Mouse (Mus musculus) stomach, embryonic 15.5 days (tissue): ENCODE measurements at regions not wholly inside any gene's neighbourhood (a gene's known extent, or its start where the extent isn't known, plus 50 kb on each side); places are given as distances from the start of the nearest gene placed in this dataset.
"Not testable (repeated sequence)": the region's sequence is repeated elsewhere in the genome, so short reads cannot be mapped to it uniquely, and the experiment has no call there.

ENCODE experiments used
- ATAC-seq: fragments of 200-750 bp; cut with Nextera tagmentation; 2 replicates; pipeline ENCODE4 v1.8.0; 2017; ENCODE audit warnings: low read depth, moderate number of reproducible peaks, moderate TSS enrichment; ENCODE audit not compliant: insufficient read depth, low FRiP score
- H3K27ac ChIP-seq: fragments of 300-500 bp; sonication (generic); 2 replicates; pipeline ENCODE4 v1.5.1; 2015; ENCODE audit warnings: mild to moderate bottlenecking, inconsistent platforms
- H3K27me3 ChIP-seq: fragments of 300-500 bp; sonication (generic); replicated peaks from 2 replicates; pipeline ENCODE4 v1.6.1; 2015; ENCODE audit warnings: inconsistent platforms
- H3K36me3 ChIP-seq: fragments of 300-500 bp; sonication (generic); 2 replicates; pipeline ENCODE4 v1.6.1; 2015; ENCODE audit warnings: inconsistent platforms
- H3K4me1 ChIP-seq: fragments of 300-500 bp; sonication (generic); 2 replicates; pipeline ENCODE4 v1.6.1; 2015; ENCODE audit warnings: inconsistent platforms
- H3K4me2 ChIP-seq: fragments of 300-500 bp; sonication (generic); 2 replicates; pipeline ENCODE4 v1.6.1; 2015; ENCODE audit warnings: mild to moderate bottlenecking, inconsistent platforms
- H3K4me3 ChIP-seq: fragments of 300-500 bp; sonication (generic); replicated peaks from 2 replicates; pipeline ENCODE4 v1.5.1; 2015; ENCODE audit warnings: inconsistent platforms
- H3K9ac ChIP-seq: fragments of 300-500 bp; sonication (generic); 2 replicates; pipeline ENCODE4 v1.6.1; 2015; ENCODE audit warnings: inconsistent platforms
- H3K9me3 ChIP-seq: fragments of 300-500 bp; sonication (generic); 2 replicates; pipeline ENCODE4 v1.6.1; 2016; ENCODE audit warnings: inconsistent platforms
- WGBS: fragments of 180-500 bp; shearing (Covaris S2); methylation state at CpG from one replicate; pipeline ENCODE4 v1.1.7; 2015; 5-methylcytosine and 5-hydroxymethylcytosine counted together

DNA sequence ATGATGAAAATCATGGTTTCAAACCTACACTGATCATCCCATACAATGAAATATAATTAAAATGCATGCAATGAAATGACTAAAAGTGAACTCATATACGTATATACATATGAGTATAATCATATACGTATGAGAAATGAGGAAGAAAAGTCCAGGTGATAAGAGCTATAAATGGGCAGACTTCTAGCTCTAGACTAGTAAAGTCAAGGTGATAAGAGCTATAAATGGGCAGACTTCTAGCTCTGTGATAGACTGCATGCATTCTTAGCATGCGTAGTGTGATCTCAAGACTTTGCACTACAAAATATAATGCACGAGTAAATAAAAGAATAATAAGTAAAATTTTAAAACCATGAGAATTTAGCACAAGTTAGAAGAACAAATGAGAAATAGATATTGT lies 606.2 kb upstream of the Gpc5 start:
- H3K4me3 ChIP-seq, result no peak overlapping the region
- H3K36me3 ChIP-seq, result no peaks in the 10 kb centered on the region
- H3K9me3 ChIP-seq, result no peaks in the 10 kb centered on the region
- no peak overlapping the region for H3K27ac ChIP-seq
- H3K4me2 ChIP-seq, result no peak overlapping the region
- no peaks in the 10 kb centered on the region for H3K4me1 ChIP-seq
- no peak overlapping the region for H3K9ac ChIP-seq
- H3K27me3 ChIP-seq, result no peaks in the 10 kb centered on the region
- no peak for ATAC-seq
- WGBS, result 91% methylated on average over 4 of the region's 4 CpGs

DNA sequence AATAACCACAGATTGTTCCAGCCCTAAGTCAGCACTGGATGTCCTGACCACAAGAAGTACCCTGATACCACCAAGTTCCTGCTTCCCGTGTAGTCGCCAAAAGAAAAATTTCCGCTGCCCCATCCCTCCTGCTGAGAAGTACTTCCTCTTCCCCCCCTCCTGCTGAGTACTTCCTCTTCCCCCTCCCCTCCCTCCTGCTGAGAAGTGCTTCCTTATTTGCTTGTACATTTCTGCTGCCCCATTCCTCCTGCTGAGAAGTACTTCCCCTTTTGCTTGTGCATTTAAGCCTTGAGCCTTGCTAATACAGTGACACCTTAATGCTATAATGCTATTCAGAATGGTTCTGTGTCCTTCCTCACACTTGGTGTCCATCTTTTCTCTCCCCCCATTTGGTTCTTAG lies 598.6 kb upstream of the Gpc5 start:
- H3K4me1 ChIP-seq, H3K9ac ChIP-seq, H3K27ac ChIP-seq, H3K36me3 ChIP-seq, ATAC-seq, H3K4me2 ChIP-seq, H3K9me3 ChIP-seq, H3K27me3 ChIP-seq, H3K4me3 ChIP-seq: not testable (repeated sequence)
- WGBS, result 98% methylated on average over 3 of the region's 3 CpGs

DNA sequence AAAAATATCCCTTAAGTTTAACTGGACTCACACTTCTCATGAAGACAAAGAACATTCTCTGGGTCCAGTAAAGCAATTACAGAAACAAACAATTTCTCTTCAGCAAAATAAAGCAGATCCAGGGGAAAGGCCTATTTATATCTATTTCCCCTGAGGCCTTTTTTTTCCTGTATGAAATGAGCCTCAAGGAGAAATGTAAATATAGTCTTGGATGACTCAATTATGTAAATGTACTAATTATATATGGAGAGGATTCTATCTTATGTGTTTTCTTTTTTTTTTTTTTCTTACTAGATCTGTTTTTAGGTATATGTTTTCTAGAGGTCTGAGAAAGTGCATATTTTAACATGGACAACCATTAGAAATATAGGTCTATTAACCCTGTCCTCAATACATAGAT lies 587.0 kb upstream of the Gpc5 start:
- no peaks in the 10 kb centered on the region for H3K9me3 ChIP-seq
- no peak overlapping the region for H3K27ac ChIP-seq
- H3K4me3 ChIP-seq, result no peak overlapping the region
- no peaks in the 10 kb centered on the region for H3K36me3 ChIP-seq
- H3K4me1 ChIP-seq, result no peaks in the 10 kb centered on the region
- no peak overlapping the region for H3K4me2 ChIP-seq
- no peak overlapping the region for H3K9ac ChIP-seq
- no peak for ATAC-seq
- H3K27me3 ChIP-seq, result no peaks in the 10 kb centered on the region

DNA sequence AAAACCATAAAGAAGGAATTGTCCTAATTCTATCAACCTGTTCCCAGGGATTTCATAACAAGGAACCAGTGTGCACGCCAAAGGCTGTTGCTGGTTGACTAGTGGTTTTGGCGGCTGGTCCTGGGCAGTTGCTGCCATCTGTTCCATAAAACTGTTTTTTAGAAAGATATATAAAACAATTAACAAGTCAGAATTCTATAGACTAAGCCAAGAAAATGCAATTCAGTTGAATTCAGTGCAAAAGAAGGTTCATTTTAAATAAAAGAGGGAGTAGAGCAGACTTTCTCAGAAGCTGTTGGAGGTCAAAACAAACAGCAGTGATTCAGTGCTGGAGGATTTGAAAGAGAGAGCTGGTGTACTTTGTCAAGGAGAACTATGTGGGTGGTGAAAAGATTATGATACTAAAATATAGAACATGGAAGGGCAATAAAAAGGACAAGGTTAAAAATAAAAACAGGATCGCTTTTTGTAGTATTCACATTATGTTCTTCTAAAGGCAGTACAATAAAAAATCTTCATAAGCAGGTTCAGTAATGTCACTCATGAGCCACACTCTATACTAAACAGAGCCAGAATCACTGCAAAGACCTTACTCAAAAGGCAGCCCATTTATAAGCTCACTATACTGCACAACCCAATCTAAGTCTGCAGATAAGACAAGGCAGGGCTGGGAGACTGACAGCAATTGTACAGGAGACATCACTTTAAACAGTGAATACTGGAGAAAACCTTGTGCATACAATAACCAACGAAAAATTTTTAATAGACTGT lies 543.9 kb upstream of the Gpc5 start:
- H3K27me3 ChIP-seq, result no peaks in the 10 kb centered on the region
- H3K9ac ChIP-seq, result no peak overlapping the region
- H3K4me1 ChIP-seq, result no peaks in the 10 kb centered on the region
- ATAC-seq, result no peak
- no peaks in the 10 kb centered on the region for H3K36me3 ChIP-seq
- no peak overlapping the region for H3K27ac ChIP-seq
- H3K4me3 ChIP-seq, result no peak overlapping the region
- no peaks in the 10 kb centered on the region for H3K9me3 ChIP-seq
- H3K4me2 ChIP-seq, result no peak overlapping the region
- 72% methylated on average over 4 of the region's 4 CpGs for WGBS

DNA sequence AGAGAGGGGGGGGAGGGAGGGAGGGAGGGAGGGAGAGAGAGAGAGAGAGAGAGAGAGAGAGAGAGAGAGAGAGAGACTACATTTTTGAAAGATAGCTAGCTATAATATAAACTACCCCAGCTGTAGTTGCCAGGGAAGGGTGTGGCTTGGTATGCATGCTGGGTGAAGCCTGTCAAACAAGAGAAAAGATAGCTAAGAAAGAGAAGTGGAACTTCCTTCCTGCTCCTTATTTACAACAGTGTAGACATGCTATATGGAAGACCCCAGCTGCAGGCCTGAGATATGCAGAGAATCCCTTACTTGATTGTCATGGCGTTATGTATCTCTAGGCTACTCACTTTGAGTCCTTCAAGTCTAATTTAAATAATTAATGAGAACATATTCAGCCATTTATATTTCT lies 542.9 kb upstream of the Gpc5 start:
- 79% methylated on average over 1 of the region's 1 CpGs for WGBS
- no peak for ATAC-seq
- H3K36me3 ChIP-seq, result no peaks in the 10 kb centered on the region
- no peak overlapping the region for H3K27ac ChIP-seq
- H3K4me1 ChIP-seq, result no peaks in the 10 kb centered on the region
- no peak overlapping the region for H3K4me2 ChIP-seq
- H3K4me3 ChIP-seq, result no peak overlapping the region
- H3K9ac ChIP-seq, result no peak overlapping the region
- H3K27me3 ChIP-seq, result no peaks in the 10 kb centered on the region
- H3K9me3 ChIP-seq, result no peaks in the 10 kb centered on the region

DNA sequence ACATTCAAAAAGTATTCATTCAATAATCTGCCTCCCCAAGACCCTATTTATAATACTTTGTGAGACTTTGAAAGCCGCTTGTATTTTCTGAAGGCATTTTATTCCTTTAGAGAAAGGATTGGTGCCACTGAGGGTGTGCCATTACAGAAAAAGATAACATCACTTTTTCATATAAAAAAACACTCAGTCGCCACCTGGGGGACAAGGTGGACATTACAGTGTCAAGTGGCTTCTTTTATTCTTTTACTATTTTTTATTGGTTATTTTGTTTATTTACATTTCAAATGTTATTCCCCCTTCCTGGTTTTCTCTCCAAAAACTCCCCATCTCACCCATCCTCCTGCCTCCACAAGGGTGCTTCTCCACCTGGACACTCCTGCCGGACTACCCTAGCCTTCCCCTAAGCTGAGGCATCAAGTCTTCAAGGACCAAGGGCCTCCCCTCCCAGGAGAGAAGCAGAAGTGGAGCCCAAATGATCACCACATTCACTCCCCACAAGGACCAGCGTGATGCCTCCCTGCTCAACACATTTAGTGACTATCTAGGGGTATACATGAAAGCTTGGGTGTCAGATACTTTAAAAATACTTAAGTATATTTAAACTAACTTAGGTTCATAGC lies 525.5 kb upstream of the Gpc5 start:
- Histone ChIP-seq H3K27ac (no peak overlapping the region), H3K9ac (no peak overlapping the region), H3K4me3 (no peak overlapping the region), H3K4me2 (no peak overlapping the region), H3K4me1 (no peaks in the 10 kb centered on the region), H3K36me3 (no peaks in the 10 kb centered on the region), H3K27me3 (no peaks in the 10 kb centered on the region), H3K9me3 (no peaks in the 10 kb centered on the region)
- WGBS, result 52% methylated on average over 4 of the region's 4 CpGs
- ATAC-seq, result no peak

DNA sequence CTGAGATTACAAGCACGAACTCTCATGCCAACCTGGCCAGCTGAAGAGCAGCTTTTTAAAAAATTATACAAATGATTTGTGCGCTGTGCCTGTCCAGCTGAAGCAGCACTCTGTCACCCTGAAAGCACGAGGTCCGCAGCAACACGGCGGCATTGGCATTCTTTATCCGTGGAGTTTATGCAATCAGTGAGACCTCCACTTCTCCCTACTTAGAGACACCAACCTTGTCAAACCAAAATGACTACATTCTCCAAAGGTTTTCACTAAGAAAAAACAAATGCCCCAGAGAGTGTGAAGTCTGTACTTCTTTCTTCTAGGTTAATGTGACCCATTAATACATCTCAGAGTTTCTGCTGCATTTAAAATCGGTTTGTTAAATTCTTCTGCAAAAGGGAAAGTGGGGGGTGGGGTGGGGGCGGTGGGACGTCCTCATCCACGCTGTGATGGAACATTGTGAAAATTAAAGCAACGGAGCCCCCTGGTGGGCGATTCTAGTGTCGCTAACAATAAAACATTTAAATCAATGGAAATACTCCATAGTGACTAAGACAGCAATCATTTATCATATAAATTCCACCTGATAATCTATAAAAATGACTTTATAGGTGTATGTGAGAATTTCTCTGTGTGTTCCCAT lies 524.2 kb upstream of the Gpc5 start:
- Histone ChIP-seq H3K4me1 (no peaks in the 10 kb centered on the region), H3K36me3 (no peaks in the 10 kb centered on the region), H3K27me3 (no peaks in the 10 kb centered on the region), H3K9ac (no peak overlapping the region), H3K9me3 (no peaks in the 10 kb centered on the region), H3K27ac (no peak overlapping the region), H3K4me2 (peak overlapping the region; percentile 35), H3K4me3 (0 out of 2 replicates have a peak overlapping the region, but pooled peaks have one; percentile 12)
- ATAC-seq, result no peak
- 14% methylated on average over 14 of the region's 14 CpGs for WGBS

DNA sequence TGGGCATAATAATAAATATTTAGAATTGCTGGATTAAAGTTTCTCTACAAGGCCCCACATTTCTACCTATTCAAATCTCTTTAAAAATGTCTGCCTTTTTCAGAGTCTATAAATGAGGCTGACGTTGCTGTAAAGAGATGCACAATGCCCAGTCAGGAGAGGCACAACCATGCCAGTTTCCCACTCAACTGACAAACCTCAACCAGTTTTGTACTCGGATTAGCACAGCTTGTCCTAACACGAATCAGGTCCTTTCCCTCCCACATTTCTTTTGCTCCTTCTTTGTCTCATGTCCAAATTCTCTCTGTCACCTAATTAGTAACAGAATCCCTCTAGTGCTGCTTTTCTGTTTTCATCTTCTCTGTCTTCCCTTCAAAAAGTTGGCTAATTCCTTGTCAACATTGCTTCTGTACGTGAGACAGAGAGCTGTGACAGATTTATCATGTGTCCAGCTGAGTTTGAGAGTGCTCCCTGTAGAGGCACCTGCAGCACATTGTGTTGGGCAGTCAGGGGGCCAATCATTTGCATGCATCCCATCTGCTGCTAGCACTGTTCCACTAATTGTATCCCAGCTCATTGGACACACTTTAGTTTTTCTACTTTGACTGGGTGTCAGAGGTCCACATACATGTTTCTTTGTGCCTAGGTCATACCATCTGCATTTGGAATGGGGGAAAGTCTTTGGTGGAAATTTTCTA lies 504.5 kb upstream of the Gpc5 start:
- no peak overlapping the region for H3K4me3 ChIP-seq
- 43% methylated on average over 4 of the region's 4 CpGs for WGBS
- no peak overlapping the region for H3K9ac ChIP-seq
- no peaks in the 10 kb centered on the region for H3K36me3 ChIP-seq
- H3K27ac ChIP-seq, result no peak overlapping the region
- H3K27me3 ChIP-seq, result no peaks in the 10 kb centered on the region
- no peak overlapping the region for H3K4me2 ChIP-seq
- H3K4me1 ChIP-seq, result no peaks in the 10 kb centered on the region
- no peak for ATAC-seq
- no peaks in the 10 kb centered on the region for H3K9me3 ChIP-seq

DNA sequence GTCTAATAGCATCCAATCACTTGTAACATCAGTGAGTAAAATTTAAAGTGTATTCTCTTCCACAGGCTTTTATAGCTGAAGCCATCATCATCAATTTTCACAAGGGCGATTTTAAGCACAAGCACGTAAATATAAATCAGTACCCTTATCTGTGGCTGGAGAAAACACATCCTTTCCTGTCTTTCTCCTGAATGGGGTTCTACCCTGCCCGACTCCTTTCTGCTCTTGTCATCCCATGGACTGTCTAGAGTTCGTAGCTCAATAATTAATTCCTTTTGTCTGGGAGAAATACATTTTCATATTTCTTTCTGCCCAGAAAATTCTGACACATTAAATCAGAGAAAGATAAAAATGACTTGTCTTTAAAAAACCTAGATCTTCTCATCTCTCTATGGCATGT lies 482.7 kb upstream of the Gpc5 start:
- Histone ChIP-seq H3K4me3 (no peak overlapping the region), H3K9me3 (no peaks in the 10 kb centered on the region), H3K4me1 (no peaks in the 10 kb centered on the region), H3K9ac (no peak overlapping the region), H3K27me3 (no peaks in the 10 kb centered on the region), H3K27ac (no peak overlapping the region), H3K36me3 (no peaks in the 10 kb centered on the region), H3K4me2 (no peak overlapping the region)
- no peak for ATAC-seq
- WGBS, result 39% methylated on average over 4 of the region's 4 CpGs

DNA sequence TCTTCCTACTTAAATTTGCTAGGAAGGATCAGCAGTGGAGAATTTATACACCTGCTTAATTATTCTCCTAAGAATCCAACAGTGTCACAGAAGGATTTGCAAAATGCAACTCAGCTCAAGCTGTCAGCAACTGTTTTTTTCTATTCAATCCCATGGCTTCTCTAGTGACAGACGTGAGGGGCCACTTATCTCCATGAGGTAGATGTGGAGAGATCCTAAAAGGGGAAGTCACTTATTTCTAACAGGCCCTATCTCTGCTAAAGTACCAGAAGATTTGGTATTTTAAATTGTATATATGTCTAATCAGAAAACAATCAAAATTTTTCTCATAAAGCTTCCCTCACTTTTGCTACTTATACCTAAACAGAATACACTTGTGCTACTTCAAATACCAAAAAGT lies 479.6 kb upstream of the Gpc5 start:
- no peaks in the 10 kb centered on the region for H3K9me3 ChIP-seq
- ATAC-seq, result no peak
- H3K9ac ChIP-seq, result no peak overlapping the region
- no peak overlapping the region for H3K27ac ChIP-seq
- no peaks in the 10 kb centered on the region for H3K27me3 ChIP-seq
- H3K4me2 ChIP-seq, result no peak overlapping the region
- 47% methylated on average over 1 of the region's 1 CpGs for WGBS
- no peaks in the 10 kb centered on the region for H3K36me3 ChIP-seq
- H3K4me1 ChIP-seq, result no peaks in the 10 kb centered on the region
- H3K4me3 ChIP-seq, result no peak overlapping the region

DNA sequence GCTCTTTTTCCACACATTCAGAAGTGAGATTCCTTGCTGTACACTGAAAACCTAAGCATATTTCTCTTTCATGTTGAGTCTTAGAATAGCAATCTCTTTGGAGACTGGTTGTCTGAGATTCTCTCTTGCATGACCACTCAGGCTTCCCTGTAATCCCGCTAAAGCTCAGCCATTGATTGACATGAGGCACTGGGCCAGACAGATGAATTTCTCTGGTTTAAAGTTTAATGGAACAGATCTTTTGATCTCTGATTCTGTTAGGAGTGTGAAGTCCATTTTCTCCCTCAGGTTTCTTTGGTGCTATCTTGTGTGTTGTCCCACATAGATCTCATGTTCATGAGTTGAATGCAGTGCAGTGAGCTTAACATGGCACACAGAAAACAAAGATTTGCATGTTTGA lies 435.4 kb upstream of the Gpc5 start:
- no peak overlapping the region for H3K4me3 ChIP-seq
- H3K4me1 ChIP-seq, result no peaks in the 10 kb centered on the region
- H3K36me3 ChIP-seq, result no peaks in the 10 kb centered on the region
- WGBS, result 77% methylated on average over 1 of the region's 1 CpGs
- no peaks in the 10 kb centered on the region for H3K9me3 ChIP-seq
- no peak overlapping the region for H3K27ac ChIP-seq
- no peak overlapping the region for H3K9ac ChIP-seq
- ATAC-seq, result no peak
- no peaks in the 10 kb centered on the region for H3K27me3 ChIP-seq
- no peak overlapping the region for H3K4me2 ChIP-seq

DNA sequence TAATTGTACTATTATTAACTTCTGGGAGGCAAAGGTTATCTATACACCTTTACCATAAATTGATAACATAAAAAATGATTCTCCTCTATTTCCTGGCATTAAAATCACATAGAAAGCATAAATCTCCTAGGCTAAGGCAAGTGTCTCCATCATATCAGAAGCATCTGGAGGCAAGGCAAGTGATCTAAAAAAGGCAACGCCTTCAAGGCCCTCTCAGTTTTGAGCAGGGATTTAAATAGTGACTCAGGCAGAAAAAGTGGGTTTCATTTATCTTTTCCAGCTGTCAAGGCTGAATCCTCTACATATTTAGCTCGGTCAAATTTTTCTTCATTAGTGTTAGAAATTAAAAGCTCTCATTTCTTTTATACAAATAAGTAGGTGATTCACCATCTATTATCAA lies 430.0 kb upstream of the Gpc5 start:
- WGBS, result 48% methylated on average over 2 of the region's 2 CpGs
- no peaks in the 10 kb centered on the region for H3K4me1 ChIP-seq

More for the DNA sequence above, 430.0 kb upstream of the Gpc5 start:
- Histone ChIP-seq H3K9ac (no peak overlapping the region), H3K36me3 (no peaks in the 10 kb centered on the region), H3K27ac (no peak overlapping the region), H3K4me2 (no peak overlapping the region), H3K27me3 (no peaks in the 10 kb centered on the region), H3K4me3 (no peak overlapping the region), H3K9me3 (no peaks in the 10 kb centered on the region)
- no peak for ATAC-seq
